Mouse (Mus musculus) olfactory bulb, adult 2 months (tissue): ENCODE data around the gene H2al1d.

ENCODE experiments used
- CTCF ChIP-seq: fragments of 200-500 bp; IDR thresholded peaks from 2 replicates; pipeline ENCODE4 v1.5.1; 2012; ENCODE audit warnings: low read depth, mild to moderate bottlenecking, low read length, moderate library complexity; ENCODE audit not compliant: insufficient read depth
- POLR2A ChIP-seq: fragments of 200-500 bp; IDR thresholded peaks from 2 replicates; pipeline ENCODE4 v1.6.1; 2012; ENCODE audit warnings: mild to moderate bottlenecking, low read depth, low read length, moderate library complexity; ENCODE audit not compliant: insufficient read depth

GRCm38 (mm10) chrX:11288306-11288882 lies 20.2 kb upstream of the H2al1d start:
- TF ChIP-seq POLR2A: no peak
- TF ChIP-seq CTCF: no peak
